Comparison of ENCODE assay signal across 11 mouse cellular contexts in the genomic region with DNA sequence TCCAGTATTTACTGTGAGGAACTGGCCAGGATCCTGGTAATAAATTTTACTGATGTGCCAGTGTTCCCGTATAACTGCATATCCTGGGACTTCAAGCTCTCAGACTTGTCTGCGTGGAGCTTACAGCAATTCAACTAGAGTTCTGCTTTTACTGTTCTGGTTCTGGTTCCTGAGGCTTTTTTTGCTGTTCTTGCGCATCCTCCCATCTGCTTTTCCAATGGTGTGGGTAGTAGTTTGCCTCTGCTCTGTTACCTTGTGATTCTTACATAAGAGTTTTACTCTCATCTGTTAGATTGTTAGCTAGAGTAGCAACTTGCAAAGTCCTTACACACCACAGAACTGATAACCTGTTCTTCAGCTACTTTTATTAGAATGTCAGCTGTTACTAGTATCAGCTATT.
"Had no signal": no experiment of that assay in that cellular context is flagged by ENCODE, and none has a peak within 500 bp of the region (broad histone marks: within the 10 kb centered on the region; RNA-seq: fewer than 3 reads in every experiment).

No protein-coding gene starts in this region.

- H3K4me3 ChIP-seq: intestine, embryonic 15.5 days; limb, embryonic 10.5 days; liver, embryonic 15.5 days; midbrain, embryonic 13.5 days; stomach, embryonic 15.5 days had no signal

- H3K4me1 ChIP-seq: intestine, embryonic 15.5 days; limb, embryonic 10.5 days; liver, embryonic 15.5 days; midbrain, embryonic 13.5 days; stomach, embryonic 15.5 days had no signal

- H3K27ac ChIP-seq: intestine, embryonic 15.5 days; kidney, postnatal 0 days; limb, embryonic 10.5 days; liver, embryonic 15.5 days; midbrain, embryonic 13.5 days; stomach, embryonic 15.5 days had no signal

- DNase-seq: kidney, adult 8-10 months; lung, adult 2 months; lung, postnatal 36 days; thymus, postnatal 36 days had no signal

- ATAC-seq: intestine, embryonic 15.5 days; lung, postnatal 0 days; midbrain, embryonic 13.5 days had no signal

- H3K27me3 ChIP-seq: intestine, embryonic 15.5 days; liver, embryonic 15.5 days; midbrain, embryonic 13.5 days; stomach, embryonic 15.5 days had no signal

- H3K36me3 ChIP-seq: stomach, embryonic 15.5 days had no signal
